Mouse (Mus musculus) E14TG2a.4 (cell line): ENCODE data around the gene Alg14.
A peak's percentile ranks its signal among the peaks of the same experiment; 100 is the strongest.

Experiments used
- H3K27me3 ChIP-seq: 2 replicates; pipeline ENCODE4 v1.6.1; 2014; ENCODE audit warnings: low read length, control low read depth; ENCODE audit not compliant: insufficient read depth
- H3K36me3 ChIP-seq: 2 replicates; pipeline ENCODE4 v1.6.1; 2014; ENCODE audit warnings: low read length, control low read depth; ENCODE audit not compliant: insufficient read depth
- H3K4me1 ChIP-seq: replicated peaks from 2 replicates; pipeline ENCODE4 v1.6.1; 2014; ENCODE audit warnings: low read depth, low read length, control low read depth
- H3K4me3 ChIP-seq: replicated peaks from 2 replicates; pipeline ENCODE4 v1.5.1; 2014; ENCODE audit warnings: mild to moderate bottlenecking, low read length
- H3K9me3 ChIP-seq: 2 replicates; pipeline ENCODE4 v1.6.1; 2014; ENCODE audit warnings: low read length, control low read depth
- CTCF ChIP-seq: conservative IDR thresholded peaks from 2 replicates; pipeline ENCODE4 v1.5.1; 2014; ENCODE audit warnings: low read length
- NANOG ChIP-seq: IDR thresholded peaks from 2 replicates; pipeline ENCODE4 v1.6.1; 2014; ENCODE audit warnings: borderline replicate concordance, low read length, mixed read lengths
- POU5F1 ChIP-seq: IDR thresholded peaks from 2 replicates; pipeline ENCODE4 v1.6.1; 2014; ENCODE audit warnings: low read length, borderline replicate concordance

The Alg14 gene

DNA sequence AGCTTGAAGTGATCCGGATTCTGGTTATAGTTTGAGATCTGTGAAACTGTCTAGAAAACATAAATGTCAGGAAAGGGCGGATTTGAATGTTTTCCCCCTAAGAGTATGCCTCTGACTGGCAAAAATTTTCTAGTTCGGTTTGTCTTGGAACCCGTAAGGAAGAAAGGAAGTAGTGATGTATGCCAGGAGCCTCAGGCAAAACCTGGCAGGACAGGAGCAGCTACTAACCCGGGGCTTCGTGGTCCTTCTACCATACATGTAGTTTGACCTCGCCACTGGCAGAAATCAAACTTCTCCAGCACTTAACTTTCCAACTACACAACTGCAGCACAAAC, 381 bp upstream of the Alg14 start:
- Histone ChIP-seq H3K36me3 (no peaks in the 10 kb centered on the region), H3K9me3 (peaks cover 9% of the 10 kb centered on the region)
- TF ChIP-seq NANOG (no peak), POU5F1 (no peak), CTCF (no peak)

GRCm38 (mm10) chr3:121294200-121294599, 2.6 kb downstream of the Alg14 start:
- peaks cover 21% of the 10 kb centered on the region for H3K4me1 ChIP-seq
- H3K36me3 ChIP-seq = no peaks in the 10 kb centered on the region
- peak; percentile 33 for TF ChIP-seq CTCF
- TF ChIP-seq POU5F1 = no peak
- TF ChIP-seq NANOG = no peak
- no peak overlapping the region for H3K4me3 ChIP-seq
- no peaks in the 10 kb centered on the region for H3K27me3 ChIP-seq
- H3K9me3 ChIP-seq = peaks cover 5% of the 10 kb centered on the region

More for the DNA sequence above, 381 bp upstream of the Alg14 start:
- Histone ChIP-seq H3K27me3 (no peaks in the 10 kb centered on the region), H3K4me1 (peaks cover 21% of the 10 kb centered on the region), H3K4me3 (peak overlapping the region; percentile 87)

- TF ChIP-seq POU5F1 (no peak), NANOG (no peak), CTCF (peak; percentile 25)
- H3K9me3 ChIP-seq = 0 out of 2 replicates have a peak, but pooled peaks cover 8% of the 10 kb centered on the region
- no peaks in the 10 kb centered on the region for H3K36me3 ChIP-seq
These were observed 15.1 kb downstream of the Alg14 start for GRCm38 (mm10) chr3:121306641-121307040.

GRCm38 (mm10) chr3:121307532-121308234, 16.1 kb downstream of the Alg14 start:
- TF ChIP-seq CTCF (peak; percentile 94), NANOG (no peak), POU5F1 (no peak)
- H3K9me3 ChIP-seq = 0 out of 2 replicates have a peak, but pooled peaks cover 8% of the 10 kb centered on the region
- no peaks in the 10 kb centered on the region for H3K36me3 ChIP-seq
- H3K4me1 ChIP-seq = peaks cover 18% of the 10 kb centered on the region
- H3K27me3 ChIP-seq = no peaks in the 10 kb centered on the region
- H3K4me3 ChIP-seq = no peak overlapping the region

More at GRCm38 (mm10) chr3:121306641-121307040, 15.1 kb downstream of the Alg14 start:
- Histone ChIP-seq H3K4me1 (peaks cover 14% of the 10 kb centered on the region), H3K4me3 (no peak overlapping the region), H3K27me3 (no peaks in the 10 kb centered on the region)

DNA sequence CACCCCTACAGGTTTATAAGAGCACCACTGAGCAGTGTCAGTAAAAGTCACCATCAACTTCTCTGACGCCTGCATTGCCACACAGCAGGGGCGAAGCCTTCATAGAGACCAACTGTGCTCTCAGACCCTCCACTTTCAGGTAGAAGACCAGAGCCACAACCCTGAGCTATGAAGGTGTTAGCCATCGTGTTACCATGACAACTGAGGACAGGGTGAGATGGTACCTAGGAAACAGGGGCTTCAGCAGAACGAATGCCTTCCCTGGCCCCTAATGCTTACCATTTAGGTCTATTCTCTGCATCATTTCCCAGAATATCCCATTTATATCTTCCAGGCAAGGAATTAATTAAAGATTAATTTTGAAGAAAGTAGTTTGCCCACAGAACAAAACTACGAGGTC, 17.4 kb downstream of the Alg14 start:
- Histone ChIP-seq H3K4me3 (no peak overlapping the region), H3K9me3 (0 out of 2 replicates have a peak, but pooled peaks cover 8% of the 10 kb centered on the region), H3K27me3 (no peaks in the 10 kb centered on the region), H3K36me3 (no peaks in the 10 kb centered on the region), H3K4me1 (peaks cover 18% of the 10 kb centered on the region)
- no peak for TF ChIP-seq POU5F1

- no peak for TF ChIP-seq NANOG
- TF ChIP-seq CTCF = no peak
- no peak for TF ChIP-seq POU5F1
- Histone ChIP-seq H3K4me1 (peaks cover 18% of the 10 kb centered on the region), H3K27me3 (no peaks in the 10 kb centered on the region), H3K9me3 (0 out of 2 replicates have a peak, but pooled peaks cover 8% of the 10 kb centered on the region), H3K4me3 (no peak overlapping the region), H3K36me3 (no peaks in the 10 kb centered on the region)
These were observed 17.9 kb downstream of the Alg14 start for GRCm38 (mm10) chr3:121309429-121309828.

DNA sequence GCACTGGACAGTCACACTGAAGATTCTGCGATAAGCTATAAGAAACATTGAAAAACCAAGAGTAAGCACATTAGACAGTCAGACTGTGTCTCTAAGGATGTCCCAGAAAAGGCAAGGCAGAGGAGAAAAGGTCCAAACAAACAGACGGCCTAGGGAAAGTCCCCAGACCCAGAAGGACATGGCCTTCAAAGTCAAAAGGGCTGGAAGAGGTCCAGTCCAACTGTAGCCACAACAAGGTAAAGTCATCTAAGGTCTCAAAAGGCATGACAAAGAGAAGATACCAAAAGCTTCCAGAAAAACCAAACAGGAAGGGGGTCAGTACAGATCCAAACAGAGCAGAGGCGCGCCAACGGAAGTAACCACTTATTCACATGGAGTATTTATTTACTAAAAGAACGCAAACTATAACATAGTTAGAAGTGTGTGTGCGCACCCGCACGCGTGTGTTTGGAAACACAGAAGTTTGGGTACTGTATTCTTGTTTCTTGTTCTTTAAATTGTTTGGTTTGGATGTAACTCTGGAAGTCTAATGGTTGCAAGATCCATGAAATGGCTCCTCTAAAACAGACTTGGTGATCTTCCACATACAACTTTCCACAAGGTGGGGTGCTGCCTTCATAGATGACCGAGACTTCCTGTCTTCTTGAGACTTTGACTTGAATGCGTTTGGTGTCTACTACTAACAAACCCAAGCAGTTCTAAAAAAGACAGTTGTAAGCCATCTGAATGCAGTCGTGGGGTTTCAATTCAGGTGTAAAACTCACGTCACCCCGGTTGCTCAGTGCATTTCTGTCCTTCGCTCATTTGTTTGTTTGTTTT, 18.5 kb downstream of the Alg14 start:
- no peaks in the 10 kb centered on the region for H3K36me3 ChIP-seq
- no peak overlapping the region for H3K4me3 ChIP-seq
- H3K9me3 ChIP-seq = 0 out of 2 replicates have a peak, but pooled peaks cover 8% of the 10 kb centered on the region
- peaks cover 18% of the 10 kb centered on the region for H3K4me1 ChIP-seq
- no peak for TF ChIP-seq NANOG
- no peak for TF ChIP-seq CTCF
- no peak for TF ChIP-seq POU5F1
- H3K27me3 ChIP-seq = no peaks in the 10 kb centered on the region

GRCm38 (mm10) chr3:121312426-121312825, 20.9 kb downstream of the Alg14 start:
- no peak for TF ChIP-seq POU5F1
- no peak for TF ChIP-seq NANOG
- TF ChIP-seq CTCF = no peak
- H3K27me3 ChIP-seq = no peaks in the 10 kb centered on the region
- H3K36me3 ChIP-seq = no peaks in the 10 kb centered on the region
- H3K4me3 ChIP-seq = no peak overlapping the region
- H3K9me3 ChIP-seq = 0 out of 2 replicates have a peak, but pooled peaks cover 8% of the 10 kb centered on the region
- peaks cover 11% of the 10 kb centered on the region for H3K4me1 ChIP-seq
